Mouse (Mus musculus) B cell, adult (primary cell): Measurements from ENCODE around the gene Pds5a. TPM values are rescaled to one million over a fixed set of nuclear protein-coding genes. Genes with fewer than 3 reads are reported as not detected.

Source experiments
- total RNA-seq: library from RNA; stranded (reverse); gene quantifications from 4 replicates; pipeline ENCODE4 v1.2.4, GENCODE M21; 2023; ENCODE audit not compliant: inconsistent age

The Pds5a gene
- 247 to 260 TPM (median 252 TPM) in 4 replicates for total RNA-seq

DNA sequence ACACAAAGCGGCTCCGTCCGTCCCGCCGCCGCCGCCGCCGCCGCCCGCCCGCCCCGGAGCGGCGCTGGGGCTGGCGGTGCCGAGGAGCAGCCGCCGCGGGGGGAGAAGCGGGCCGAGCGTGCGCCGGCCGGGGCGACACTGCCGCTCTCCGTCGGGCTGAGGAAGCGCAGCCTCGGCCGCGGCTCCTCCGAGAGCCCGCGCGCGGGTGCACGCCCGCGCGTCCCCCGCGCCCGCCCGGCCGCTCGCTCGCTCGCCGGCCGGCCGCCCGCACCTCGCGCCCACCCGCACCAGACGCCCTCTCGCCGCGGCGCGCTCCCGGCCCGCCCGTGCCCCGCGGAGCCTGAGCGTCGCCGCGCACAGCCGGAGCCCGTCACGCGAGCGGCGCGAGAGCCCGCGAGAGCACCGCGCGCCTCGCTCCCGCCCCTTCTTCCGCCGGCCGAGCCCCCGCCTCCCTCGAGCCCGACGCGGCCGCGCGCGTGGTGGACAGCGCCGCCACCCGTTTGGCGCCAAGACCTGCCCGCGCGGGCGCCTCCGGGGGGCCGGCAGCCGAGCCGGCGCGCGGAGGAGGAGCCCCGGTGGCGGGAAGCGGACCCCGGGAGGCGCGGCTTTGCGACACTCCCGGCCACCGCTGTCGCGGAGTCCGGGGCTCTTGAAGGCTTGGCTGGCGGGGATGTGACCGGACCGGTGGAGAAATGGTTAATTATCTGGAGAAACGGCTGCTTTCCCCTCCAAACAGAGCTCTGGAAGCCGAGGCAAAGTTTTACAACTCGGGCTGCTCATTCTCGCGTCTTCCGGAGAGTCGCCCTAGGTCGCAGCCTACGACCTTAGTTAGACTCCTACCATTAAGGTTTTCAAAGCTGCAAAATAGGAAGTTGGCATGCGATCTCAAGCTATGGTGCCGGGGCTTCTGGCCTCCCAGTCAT lies at the start of gene Pds5a:
Gene Pds5a, minus strand, starts transcription at position 438 of the 923 bp plus-strand sequence.

Other genes starting within 250 kb of the Pds5a start
- gene Gm43552, start 205.4 kb downstream of the Pds5a start, total RNA-seq: 3.1 TPM in 1 of 4 replicates, not detected in the others
- gene Smim14, start 161.1 kb downstream of the Pds5a start, total RNA-seq: 352 to 369 TPM (median 361 TPM) in 4 replicates
- 68.3 to 76.7 TPM (median 69.7 TPM) in 4 replicates for gene Ube2k, start 161.0 kb downstream of the Pds5a start, total RNA-seq
- gene N4bp2, start 65.2 kb upstream of the Pds5a start, total RNA-seq: 92.3 to 98.1 TPM (median 94.3 TPM) in 4 replicates
- 142 to 152 TPM (median 144 TPM) in 4 replicates for gene Rhoh, start 162.9 kb upstream of the Pds5a start, total RNA-seq
- 2.4 to 3.2 TPM (median 2.6 TPM) in 4 replicates for gene Chrna9, start 236.6 kb upstream of the Pds5a start, total RNA-seq